Mouse (Mus musculus) intestine, postnatal 0 days (tissue): ENCODE results near the gene Rps27l. TPM values are rescaled to one million over a fixed set of nuclear protein-coding genes. Genes with fewer than 3 reads are reported as not detected.
A peak's percentile ranks its signal among the peaks of the same experiment; 100 is the strongest.

Source experiments
- ATAC-seq: fragments of 200-750 bp; cut with Nextera tagmentation; 2 replicates; pipeline ENCODE4 v1.8.0; 2017; ENCODE audit warnings: mild to moderate bottlenecking, moderate TSS enrichment, moderate library complexity
- H3K27ac ChIP-seq: fragments of 300-500 bp; sonication (generic); 2 replicates; pipeline ENCODE4 v1.5.1; 2014; ENCODE audit warnings: mild to moderate bottlenecking, low read depth, low read length, moderate library complexity
- H3K27me3 ChIP-seq: fragments of 300-500 bp; sonication (generic); replicated peaks from 2 replicates; pipeline ENCODE4 v1.6.1; 2014; ENCODE audit warnings: low read length, mixed read lengths; ENCODE audit not compliant: control insufficient read depth, insufficient read depth
- H3K36me3 ChIP-seq: fragments of 300-500 bp; sonication (generic); 2 replicates; pipeline ENCODE4 v1.6.1; 2014; ENCODE audit warnings: mild to moderate bottlenecking, moderate library complexity; ENCODE audit not compliant: control insufficient read depth, insufficient read depth
- H3K4me1 ChIP-seq: fragments of 300-500 bp; sonication (generic); replicated peaks from 2 replicates; pipeline ENCODE4 v1.6.1; 2014; ENCODE audit warnings: antibody characterized with exemption, low read length, mixed read lengths; ENCODE audit not compliant: control insufficient read depth, insufficient read depth
- H3K4me2 ChIP-seq: fragments of 300-500 bp; sonication (generic); replicated peaks from 2 replicates; pipeline ENCODE4 v1.6.1; 2014; ENCODE audit warnings: low read depth, mild to moderate bottlenecking, moderate library complexity
- H3K4me3 ChIP-seq: fragments of 300-500 bp; sonication (generic); 2 replicates; pipeline ENCODE4 v1.5.1; 2014; ENCODE audit warnings: low read depth, low read length
- H3K9ac ChIP-seq: fragments of 300-500 bp; sonication (generic); 2 replicates; pipeline ENCODE4 v1.6.1; 2014; ENCODE audit warnings: mild to moderate bottlenecking, low read depth, low read length
- H3K9me3 ChIP-seq: fragments of 300-500 bp; sonication (generic); 2 replicates; pipeline ENCODE4 v1.6.1; 2016; ENCODE audit warnings: mixed run types; ENCODE audit not compliant: control insufficient read depth
- CTCF ChIP-seq: sonication (generic); IDR thresholded peaks from 2 replicates; pipeline ENCODE4 v1.5.1; 2016; ENCODE audit warnings: low read depth, mild to moderate bottlenecking, control low read depth, antibody characterized with exemption, moderate library complexity
- WGBS: fragments of 180-500 bp; shearing (Covaris S2); extraction: QIAGEN DNeasy Blood & Tissue Kit; methylation state at CpG from one replicate; pipeline ENCODE4 v1.1.7; 2014; 5-methylcytosine and 5-hydroxymethylcytosine counted together
- polyA plus RNA-seq: library from polyadenylated mRNA; unstranded; fragments of >200 nt; fragmentation: Nextera tagmentation; extraction: Ambion mirVana; gene quantifications from 2 replicates; pipeline ENCODE4 v1.2.1, GENCODE M21; 2015

Gene Rps27l
- polyA plus RNA-seq, 1 experiment from 2014 or later = 778 TPM

DNA sequence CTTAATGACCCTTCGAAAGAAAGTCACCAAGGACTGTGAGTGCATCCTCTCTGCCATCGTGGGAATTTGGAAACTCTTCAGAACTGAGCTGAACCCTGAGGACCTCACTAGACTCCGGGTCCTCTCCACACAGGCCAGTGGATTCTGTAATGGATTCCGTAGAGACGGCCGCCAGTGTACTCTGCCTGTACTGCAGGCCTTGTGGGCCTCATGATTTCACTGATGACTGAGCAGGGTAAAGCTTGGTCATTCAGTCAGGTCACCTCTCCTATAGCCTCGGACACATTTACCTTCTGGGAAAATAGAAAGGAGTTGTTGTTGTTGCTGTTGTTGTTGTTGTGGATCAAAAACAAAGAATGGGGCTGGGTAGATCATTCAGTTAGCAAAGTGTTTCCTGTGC, 36.2 kb downstream of the Rps27l start:
- no peak for ATAC-seq
- Histone ChIP-seq H3K9ac (no peak overlapping the region), H3K36me3 (no peaks in the 10 kb centered on the region), H3K9me3 (no peaks in the 10 kb centered on the region), H3K4me3 (no peak overlapping the region), H3K4me2 (no peak overlapping the region), H3K27ac (no peak overlapping the region), H3K4me1 (no peaks in the 10 kb centered on the region), H3K27me3 (no peaks in the 10 kb centered on the region)
- WGBS = 81% methylated on average over 7 of the region's 7 CpGs
- TF ChIP-seq CTCF = no peak

DNA sequence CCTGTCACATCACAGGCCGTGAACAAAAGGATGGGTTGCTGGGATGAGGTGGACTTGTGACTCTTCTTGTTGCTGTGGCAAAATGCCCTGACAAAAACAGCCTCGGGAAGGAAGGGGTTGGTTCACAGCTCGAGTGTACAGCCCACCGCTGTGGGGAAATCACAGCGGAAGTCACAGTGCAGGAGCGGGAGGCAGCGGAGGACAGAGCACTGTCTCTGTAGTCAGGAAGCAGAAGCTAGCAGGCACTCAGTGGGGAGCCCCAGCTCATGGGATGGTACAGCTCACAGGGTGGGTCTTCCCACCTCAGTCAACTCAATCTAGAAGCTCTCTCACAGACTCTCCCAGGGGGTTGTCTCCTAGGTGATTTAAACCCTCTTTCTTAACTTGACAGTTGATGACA, 39.5 kb downstream of the Rps27l start:
- Histone ChIP-seq H3K27me3 (no peaks in the 10 kb centered on the region), H3K36me3 (no peaks in the 10 kb centered on the region), H3K9me3 (no peaks in the 10 kb centered on the region), H3K4me1 (no peaks in the 10 kb centered on the region), H3K4me3 (no peak overlapping the region), H3K9ac (no peak overlapping the region), H3K4me2 (no peak overlapping the region), H3K27ac (no peak overlapping the region)
- WGBS = 80% methylated on average over 7 of the region's 7 CpGs
- no peak for TF ChIP-seq CTCF
- no peak for ATAC-seq

DNA sequence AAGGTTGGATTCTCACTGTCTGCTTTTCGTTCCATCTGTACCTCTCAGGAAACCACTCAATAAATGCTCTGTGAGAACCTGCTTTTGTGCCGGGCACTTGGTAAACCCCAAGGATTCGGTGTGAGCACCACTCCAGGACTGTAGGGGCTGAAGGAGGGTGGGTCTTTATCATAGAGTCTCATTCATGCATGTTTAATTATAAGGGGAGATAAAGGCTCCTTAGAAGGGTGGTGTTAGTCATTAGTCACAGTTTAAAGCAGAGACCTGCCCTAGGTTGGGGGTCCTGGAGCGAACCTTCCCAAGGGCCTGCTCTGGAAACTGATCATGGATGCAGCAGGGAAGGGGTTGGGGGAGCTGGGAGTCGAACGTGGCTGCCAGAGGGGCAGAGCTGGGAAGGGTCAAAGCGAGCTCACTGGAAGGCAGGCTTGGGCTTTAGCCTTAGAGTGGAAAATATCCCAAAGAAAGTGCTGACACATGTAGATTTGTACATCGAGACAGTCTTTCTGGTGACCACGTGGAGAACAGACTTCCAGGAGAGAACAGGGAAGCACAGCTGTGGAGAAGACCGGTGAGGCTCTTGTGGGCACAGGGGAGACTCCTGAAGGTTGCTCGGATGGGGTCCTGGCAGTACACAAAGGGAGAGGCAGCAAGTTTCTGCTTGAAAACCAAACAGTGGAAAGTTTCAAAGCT, 42.5 kb downstream of the Rps27l start:
- H3K4me3 ChIP-seq = no peak overlapping the region
- H3K9me3 ChIP-seq = no peaks in the 10 kb centered on the region
- WGBS = 49% methylated on average over 11 of the region's 11 CpGs
- H3K27ac ChIP-seq = peak overlapping the region; percentile 75
- H3K36me3 ChIP-seq = no peaks in the 10 kb centered on the region
- ATAC-seq = no peak
- H3K4me1 ChIP-seq = no peaks in the 10 kb centered on the region
- H3K27me3 ChIP-seq = no peaks in the 10 kb centered on the region
- no peak for TF ChIP-seq CTCF
- no peak overlapping the region for H3K9ac ChIP-seq
- H3K4me2 ChIP-seq = no peak overlapping the region

DNA sequence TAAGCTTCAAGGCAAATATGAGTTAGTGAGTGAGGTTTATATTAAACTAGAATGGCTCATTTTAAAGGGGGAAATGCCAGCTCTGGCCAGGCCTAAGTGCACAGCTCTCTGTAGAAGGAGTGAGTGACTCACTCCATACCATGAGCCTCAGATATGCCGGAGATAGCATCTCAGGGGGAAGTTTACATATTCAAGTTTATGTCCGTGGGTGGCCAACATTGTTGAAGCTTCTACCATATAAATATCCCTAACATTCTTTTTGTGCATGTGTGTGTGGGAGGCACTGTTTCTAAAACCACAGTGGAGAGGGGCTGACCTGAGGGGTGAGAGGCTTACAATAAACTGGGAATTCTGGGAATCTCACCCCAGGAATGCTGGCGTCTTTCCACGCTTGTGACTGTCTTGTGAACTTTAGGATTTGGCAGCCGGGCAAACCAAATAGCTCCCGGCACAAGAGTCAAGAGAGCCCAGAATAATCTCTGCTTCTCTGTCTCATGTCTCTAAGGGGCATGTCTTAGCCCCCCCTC, 43.1 kb downstream of the Rps27l start:
- Histone ChIP-seq H3K4me2 (no peak overlapping the region), H3K9ac (no peak overlapping the region), H3K9me3 (no peaks in the 10 kb centered on the region), H3K4me1 (no peaks in the 10 kb centered on the region), H3K36me3 (no peaks in the 10 kb centered on the region), H3K4me3 (no peak overlapping the region), H3K27me3 (no peaks in the 10 kb centered on the region), H3K27ac (peak overlapping the region; percentile 75; the same call in 1 of the 2 replicates)
- no peak for TF ChIP-seq CTCF
- WGBS = 26% methylated on average over 6 of the region's 6 CpGs
- peak; percentile 25; the same call in 1 of the 2 replicates for ATAC-seq

DNA sequence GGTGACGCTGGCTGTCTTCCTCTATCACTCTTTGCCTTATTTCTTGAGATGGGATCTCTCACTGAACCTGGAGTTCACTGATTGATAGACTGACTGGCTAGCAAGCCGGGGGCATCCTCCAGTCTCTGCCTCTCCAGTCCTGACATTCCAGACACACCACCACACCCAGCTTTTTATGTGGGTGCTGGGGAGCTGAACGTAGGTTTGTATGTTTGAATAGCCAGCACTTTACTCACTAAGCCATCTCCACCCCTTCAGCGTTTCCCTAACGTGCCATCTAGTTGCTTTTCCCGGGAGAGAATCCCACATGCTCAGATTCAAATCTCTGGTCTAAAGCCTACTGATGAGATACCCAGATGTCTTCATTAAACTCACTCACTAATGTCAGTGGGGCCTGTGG, 43.7 kb downstream of the Rps27l start:
- Histone ChIP-seq H3K4me1 (no peaks in the 10 kb centered on the region), H3K4me2 (no peak overlapping the region), H3K27ac (peak overlapping the region; percentile 22; the same call in 1 of the 2 replicates), H3K27me3 (no peaks in the 10 kb centered on the region), H3K9me3 (no peaks in the 10 kb centered on the region), H3K4me3 (no peak overlapping the region), H3K36me3 (no peaks in the 10 kb centered on the region), H3K9ac (no peak overlapping the region)
- 31% methylated on average over 6 of the region's 6 CpGs for WGBS
- no peak for TF ChIP-seq CTCF
- ATAC-seq = no peak

DNA sequence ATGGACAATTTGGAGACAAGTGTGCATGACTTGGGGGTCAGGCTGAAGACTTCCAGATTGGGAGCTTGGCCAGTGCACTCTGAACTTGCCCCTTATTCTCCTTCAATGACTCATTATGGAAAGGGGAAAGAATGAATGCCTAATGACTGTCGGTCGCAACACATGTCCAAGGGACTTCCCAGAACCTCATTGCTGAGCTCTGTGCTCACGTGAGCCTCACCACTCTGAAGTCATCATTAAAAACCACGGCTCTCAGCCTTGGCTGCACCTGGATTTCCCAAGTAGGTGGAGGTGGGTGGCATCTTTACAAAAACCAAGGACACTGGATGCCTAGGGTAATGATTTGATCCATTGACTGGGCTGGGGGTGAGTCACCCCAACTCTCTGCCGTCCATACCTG, 44.2 kb downstream of the Rps27l start:
- Histone ChIP-seq H3K4me3 (no peak overlapping the region), H3K4me1 (no peaks in the 10 kb centered on the region), H3K27me3 (no peaks in the 10 kb centered on the region), H3K4me2 (no peak overlapping the region), H3K9ac (no peak overlapping the region), H3K36me3 (no peaks in the 10 kb centered on the region), H3K27ac (no peak overlapping the region), H3K9me3 (no peaks in the 10 kb centered on the region)
- 81% methylated on average over 5 of the region's 5 CpGs for WGBS
- TF ChIP-seq CTCF = no peak
- ATAC-seq = no peak
